Mouse (Mus musculus): ENCODE measurements at regions not wholly inside any gene's neighbourhood (a gene's known extent, or its start where the extent isn't known, plus 50 kb on each side); places are given as distances from the start of the nearest gene placed in this dataset.

GRCm38 (mm10) chr13:90376619-90377018 lies 287.2 kb upstream of the Xrcc4 start:
- no peak for DNase-seq (ENCODE audit: low read depth, low spot score)

- DNase-seq (ENCODE audit: low read depth, low spot score) = no peak
These were observed 286.8 kb upstream of the Xrcc4 start for GRCm38 (mm10) chr13:90376207-90376606.

- DNase-seq (ENCODE audit: low read depth, low spot score) = no peak
These were observed 282.2 kb upstream of the Xrcc4 start for GRCm38 (mm10) chr13:90371415-90372150.

- DNase-seq (ENCODE audit: low read depth, low spot score) = no peak
These were observed 281.5 kb upstream of the Xrcc4 start for GRCm38 (mm10) chr13:90370746-90371414.

- no peak for DNase-seq (ENCODE audit: low read depth, low spot score)
These were observed 275.2 kb upstream of the Xrcc4 start for GRCm38 (mm10) chr13:90364518-90365027.

GRCm38 (mm10) chr13:90359861-90360601 lies 270.6 kb upstream of the Xrcc4 start:
- DNase-seq (ENCODE audit: low read depth, low spot score) = no peak

- DNase-seq (ENCODE audit: low read depth, low spot score) = no peak
These were observed 268.7 kb upstream of the Xrcc4 start for GRCm38 (mm10) chr13:90358149-90358548.

GRCm38 (mm10) chr13:90355602-90356001 lies 266.2 kb upstream of the Xrcc4 start:
- no peak for DNase-seq (ENCODE audit: low read depth, low spot score)

GRCm38 (mm10) chr13:90342823-90343222 lies 253.4 kb upstream of the Xrcc4 start:
- DNase-seq (ENCODE audit: low read depth, low spot score) = no peak

- DNase-seq (ENCODE audit: low read depth, low spot score) = no peak
These were observed 252.3 kb upstream of the Xrcc4 start for GRCm38 (mm10) chr13:90341597-90342212.

- no peak for DNase-seq (ENCODE audit: low read depth, low spot score)
These were observed 251.3 kb upstream of the Xrcc4 start for GRCm38 (mm10) chr13:90340647-90341160.

- no peak for DNase-seq (ENCODE audit: low read depth, low spot score)
These were observed 248.2 kb upstream of the Xrcc4 start for GRCm38 (mm10) chr13:90337591-90337990.

GRCm38 (mm10) chr13:90335741-90336037 lies 246.3 kb upstream of the Xrcc4 start:
- DNase-seq (ENCODE audit: low read depth, low spot score) = no peak

- no peak for DNase-seq (ENCODE audit: low read depth, low spot score)
These were observed 245.7 kb upstream of the Xrcc4 start for GRCm38 (mm10) chr13:90334934-90335740.

GRCm38 (mm10) chr13:90334286-90334685 lies 244.9 kb upstream of the Xrcc4 start:
- DNase-seq (ENCODE audit: low read depth, low spot score) = no peak

GRCm38 (mm10) chr13:90325226-90325625 lies 235.8 kb upstream of the Xrcc4 start:
- DNase-seq (ENCODE audit: low read depth, low spot score) = no peak

GRCm38 (mm10) chr13:90313209-90313978 lies 224.0 kb upstream of the Xrcc4 start:
- DNase-seq (ENCODE audit: low read depth, low spot score) = no peak

GRCm38 (mm10) chr13:90310482-90310881 lies 221.1 kb upstream of the Xrcc4 start:
- DNase-seq (ENCODE audit: low read depth, low spot score) = no peak

GRCm38 (mm10) chr13:90300481-90300880 lies 211.1 kb upstream of the Xrcc4 start:
- no peak for DNase-seq (ENCODE audit: low read depth, low spot score)

GRCm38 (mm10) chr13:90294648-90295007 lies 205.2 kb upstream of the Xrcc4 start:
- DNase-seq (ENCODE audit: low read depth, low spot score) = no peak
